Mouse (Mus musculus): ENCODE measurements around the gene Mest.

DNA sequence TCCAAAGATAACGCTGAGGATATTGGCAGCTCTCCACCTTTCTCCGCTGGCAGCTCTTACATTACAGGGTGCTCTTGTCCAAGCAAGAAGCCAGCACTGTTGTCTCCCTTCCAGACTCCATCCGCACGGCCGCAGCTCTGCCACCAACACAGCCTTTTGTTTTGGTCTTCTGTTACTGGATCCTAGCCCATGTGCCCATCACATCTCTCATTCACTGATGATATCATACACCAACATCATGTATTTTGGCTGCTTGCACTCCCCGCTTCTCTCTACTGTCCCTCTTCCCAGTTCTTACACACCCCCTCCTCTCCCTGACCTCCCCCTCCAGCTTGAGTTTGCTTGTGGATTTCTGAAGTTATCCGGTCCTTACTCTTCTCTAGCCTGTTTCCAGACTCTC, 6.6 kb upstream of the Mest start:
- TF ChIP-seq CTCF (conservative IDR thresholded peaks at IDR 0.05; ENCODE audit: insufficient read depth, insufficient read length, low read depth, low read length): no peak
- TF ChIP-seq POLR2A (IDR thresholded peaks at IDR 0.05; ENCODE audit: low read depth, low read length): no peak

Measured in kidney, adult 2 months (tissue).